Mouse (Mus musculus) neural tube, embryonic 10.5 days (tissue): ENCODE measurements around the gene Olfr115.

Experiments
- DNase-seq: peaks from one replicate; pipeline ENCODE4 v3.0.0-alpha.2; 2017; ENCODE audit warnings: low spot score; ENCODE audit errors: extremely low spot score

The Olfr115 gene

DNA sequence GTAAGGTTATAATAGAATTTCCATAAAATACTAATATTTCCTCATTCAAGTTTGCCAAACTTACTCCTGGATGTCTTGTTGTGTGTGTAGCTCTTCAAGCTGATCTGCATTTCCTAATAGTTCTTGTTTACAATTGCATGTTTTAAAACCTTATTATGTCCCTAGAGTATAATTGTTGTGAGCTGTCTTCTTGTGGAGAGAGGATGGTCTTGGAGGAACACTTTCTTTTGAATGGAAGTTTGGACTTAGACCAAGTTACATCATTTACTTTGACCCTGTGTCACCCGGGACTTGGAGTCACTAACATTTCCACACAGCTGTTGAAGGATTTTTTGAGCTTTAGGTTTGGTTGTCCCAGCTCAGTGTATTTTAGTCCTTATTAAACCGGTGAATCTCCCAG is at the start of gene Olfr115, which contains the start of gene Olfr116:
Gene Olfr115 (minus strand): TSS at position 101 of the 400 bp plus-strand sequence.
Gene Olfr116 (minus strand): TSS at position 191 of the 400 bp plus-strand sequence.
- no peak for DNase-seq

DNA sequence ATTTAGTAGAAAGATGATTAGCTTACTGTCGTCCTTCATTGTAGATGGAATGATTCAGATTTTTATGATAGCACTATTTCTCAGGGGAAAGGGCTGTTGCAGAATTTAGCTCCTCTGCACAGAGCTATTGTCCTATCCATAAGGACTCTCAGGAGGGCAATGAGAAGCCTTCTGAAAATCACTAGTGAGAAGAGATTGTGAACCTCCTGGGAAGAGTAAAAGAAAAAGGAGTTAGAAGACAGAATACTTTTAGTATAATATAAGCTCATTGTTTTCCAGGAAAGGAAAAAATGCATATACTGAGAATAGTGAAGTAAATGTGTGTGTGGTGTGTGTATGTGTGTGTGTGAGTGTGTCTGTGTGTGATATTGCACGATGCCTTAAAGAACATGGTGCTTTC is 39.8 kb upstream of the Olfr115 start, which contains the start of gene Olfr118:
Gene Olfr118 (plus strand): TSS at position 301 of the 400 bp plus-strand sequence.
- DNase-seq, result no peak

DNA sequence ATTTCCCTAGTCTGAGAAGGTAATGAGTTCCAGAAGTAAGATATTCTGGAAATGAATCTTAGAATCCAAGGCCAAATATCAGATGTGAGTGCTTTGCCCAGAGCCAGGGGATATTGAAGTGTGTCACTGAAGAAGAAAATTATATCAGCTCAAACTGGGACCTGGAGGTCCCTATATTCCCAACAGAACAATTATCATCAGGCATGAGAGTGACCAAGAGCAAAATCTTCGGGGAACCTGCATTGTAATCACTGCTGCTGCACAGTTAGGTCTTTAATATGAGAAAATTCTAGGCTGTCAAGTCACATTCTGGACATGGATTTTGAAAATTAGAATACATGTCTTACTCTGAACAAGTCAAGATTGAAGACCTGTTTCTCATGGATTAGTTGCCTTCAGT is 36.8 kb upstream of the Olfr115 start, which contains the start of gene Olfr117:
Gene Olfr117 (minus strand): TSS at position 101 of the 400 bp plus-strand sequence.
- DNase-seq, result no peak

DNA sequence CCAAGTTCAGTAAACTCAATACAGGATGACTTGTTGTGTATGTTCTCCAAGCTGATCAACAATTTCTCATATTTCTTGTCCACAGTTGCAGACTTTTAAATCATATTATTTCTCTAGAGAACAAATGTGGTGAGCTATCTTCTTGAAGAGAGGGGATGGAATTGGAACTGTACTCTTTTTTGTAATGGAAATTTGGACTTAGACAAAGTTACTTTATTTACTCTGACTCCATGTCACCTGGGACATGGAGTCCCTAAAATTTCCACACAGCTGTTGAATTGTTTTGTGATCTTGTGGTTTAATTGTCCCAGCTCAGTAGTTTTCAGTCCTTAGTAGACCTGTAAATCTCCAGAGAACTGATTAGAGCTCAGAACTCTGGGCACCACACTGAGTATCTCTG is 34.3 kb downstream of the Olfr115 start, which contains the start of gene Olfr114:
Gene Olfr114 (minus strand): TSS at position 101 of the 400 bp plus-strand sequence.
- DNase-seq, result no peak

DNA sequence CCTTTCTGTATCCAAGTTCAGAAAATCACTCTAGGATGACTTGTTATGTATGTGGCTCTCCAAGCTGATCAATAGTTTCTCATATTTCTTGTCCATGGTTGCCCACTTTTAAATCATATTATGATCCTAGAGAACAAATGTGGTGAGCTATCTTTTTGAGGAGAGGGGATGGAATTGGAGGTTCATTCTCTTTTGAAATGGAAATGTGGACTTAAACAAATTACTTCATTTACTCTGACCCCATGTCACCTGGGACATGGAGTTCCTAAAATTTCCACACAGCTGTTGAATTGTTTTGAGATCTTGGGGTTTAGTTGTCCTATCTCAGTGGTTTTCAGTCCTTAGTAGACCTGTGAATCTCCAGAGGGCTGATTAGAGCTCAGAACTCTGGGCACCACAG is 49.3 kb downstream of the Olfr115 start, which contains the start of gene Olfr113:
Gene Olfr113 (minus strand): TSS at position 101 of the 400 bp plus-strand sequence.
- no peak for DNase-seq

DNA sequence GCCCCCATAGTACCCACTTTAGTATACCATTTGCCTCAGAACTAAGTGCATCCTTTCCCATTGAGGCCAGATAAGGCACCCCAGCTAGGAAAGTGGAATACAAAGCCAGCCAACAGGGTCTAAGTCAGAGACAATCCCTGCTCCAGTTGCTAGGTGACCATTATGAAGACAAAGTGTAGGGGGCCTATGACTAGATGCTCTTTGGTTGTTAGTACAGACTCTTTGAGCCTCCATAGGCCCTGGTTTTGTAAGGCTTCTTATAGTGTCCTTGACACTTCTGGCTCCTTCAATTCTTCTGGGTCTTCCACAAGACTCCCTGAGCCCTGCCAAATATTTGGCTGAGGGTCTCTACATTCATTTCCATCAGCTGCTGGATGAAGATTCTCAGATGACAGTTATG is 57.6 kb downstream of the Olfr115 start, which contains the start of gene Olfr112:
Gene Olfr112 (minus strand): TSS at position 101 of the 400 bp plus-strand sequence.
- no peak for DNase-seq
